Mouse (Mus musculus) CD4-positive, CD25-positive, alpha-beta regulatory T cell, adult 4 months (primary cell): ENCODE data around the gene Slc35e1. TPM values are rescaled to one million over a fixed set of nuclear protein-coding genes. Genes with fewer than 3 reads are reported as not detected.

Source experiments
- ATAC-seq: one replicate; pipeline ENCODE4 v1.8.0; 2017
- polyA plus RNA-seq, 2 experiments: library from polyadenylated mRNA; unstranded; fragments of 100-300 nt; shearing (Covaris generic); gene quantifications; one replicate each; pipeline ENCODE4 v1.2.1; 2017

Gene Slc35e1
- polyA plus RNA-seq, result 1 to 10 TPM; 6.9 to 8.8 TPM

DNA sequence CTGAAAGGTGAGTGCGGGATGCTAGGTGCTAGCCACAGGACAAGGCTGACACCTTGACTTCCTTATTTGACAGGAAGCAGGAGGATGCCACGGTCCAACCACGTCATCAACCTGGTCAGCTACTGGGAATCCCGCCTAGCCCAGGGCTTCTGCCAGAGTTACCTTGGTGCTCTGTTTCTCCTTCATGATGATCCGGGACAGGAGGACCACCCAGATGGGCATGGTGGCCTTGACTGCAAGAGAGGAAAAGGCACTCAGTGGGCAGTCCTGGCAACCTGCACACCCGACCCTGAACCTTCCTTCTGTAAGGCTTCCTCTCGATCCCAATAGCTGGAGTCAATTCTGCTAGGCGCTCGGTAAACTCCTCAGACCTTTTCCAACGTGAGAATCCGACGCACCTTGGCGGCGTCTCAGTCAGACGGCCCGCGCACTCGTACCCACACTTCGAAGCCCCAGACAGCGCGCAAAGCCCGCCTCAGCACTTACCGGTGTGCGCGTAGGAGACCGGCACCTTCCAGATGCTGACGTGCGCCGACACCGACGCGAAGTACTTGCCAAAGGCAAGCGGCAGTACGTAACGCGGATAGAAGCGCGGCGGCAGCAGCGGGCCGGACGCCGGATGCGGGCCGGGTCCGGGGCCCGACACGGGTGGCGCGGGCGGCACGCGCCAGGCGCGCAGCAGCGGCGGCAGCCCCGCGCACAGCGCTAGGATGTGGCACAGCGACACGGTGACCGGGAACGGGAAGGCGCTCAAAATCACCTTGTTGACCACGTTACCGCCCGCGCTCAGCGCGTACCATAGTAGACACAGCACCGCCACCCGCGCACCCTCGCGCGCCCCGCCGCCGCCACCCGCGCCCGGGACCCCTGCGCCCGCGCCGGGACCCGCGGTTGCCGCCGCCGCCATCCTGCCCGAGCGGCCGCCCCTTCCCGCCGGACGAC is at the start of gene Slc35e1:
Gene Slc35e1 (minus strand): TSS at position 935 of the 942 bp plus-strand sequence.
- peak; percentile 36 for ATAC-seq

- no peak for ATAC-seq
Observed at GRCm38 (mm10) chr8:72539234-72539633, 46.8 kb upstream of the Slc35e1 start.

- no peak for ATAC-seq
Observed at GRCm38 (mm10) chr8:72534888-72535287, 42.5 kb upstream of the Slc35e1 start.

GRCm38 (mm10) chr8:72532103-72532502 is 39.7 kb upstream of the Slc35e1 start:
- no peak for ATAC-seq

DNA sequence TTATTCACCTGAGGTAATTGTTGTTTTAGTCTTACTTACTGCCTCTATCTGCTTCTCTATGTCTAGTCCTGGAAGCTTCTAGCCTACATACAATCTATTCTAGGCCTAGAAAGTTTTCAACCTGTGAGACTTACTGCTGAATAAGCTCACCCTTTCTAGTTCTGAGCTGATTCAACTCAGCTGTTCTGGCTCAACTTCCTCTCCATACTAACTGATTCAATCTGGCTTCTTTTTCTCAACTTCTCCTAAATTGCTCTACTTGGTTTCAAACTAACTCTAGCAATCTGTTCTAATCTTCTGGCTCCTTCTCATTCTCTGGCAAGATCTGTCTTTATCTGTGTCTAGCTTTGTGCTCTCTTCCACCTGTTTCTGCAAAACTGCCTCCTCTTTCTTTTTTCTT is 29.5 kb upstream of the Slc35e1 start:
- no peak for ATAC-seq

GRCm38 (mm10) chr8:72517421-72517988 is 25.1 kb upstream of the Slc35e1 start:
- ATAC-seq, result no peak

DNA sequence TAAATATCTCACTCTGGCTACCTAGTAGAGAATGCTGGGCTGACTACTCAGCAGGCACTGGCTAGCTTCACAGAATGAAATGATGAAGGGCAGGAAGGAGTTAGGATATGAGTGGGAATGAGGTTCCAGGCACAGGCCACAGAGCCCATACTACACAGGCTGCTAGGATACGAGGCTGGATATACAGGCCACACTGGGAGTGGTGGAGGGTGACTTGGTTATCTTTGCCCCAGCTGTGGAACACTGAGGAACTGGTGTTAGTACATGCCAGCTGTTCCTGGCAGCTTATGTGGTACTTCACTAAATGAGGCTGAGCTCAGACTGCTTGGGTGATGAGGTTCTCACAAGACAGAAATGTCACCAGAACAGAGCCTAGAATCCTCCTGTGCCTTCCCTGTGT is 20.7 kb upstream of the Slc35e1 start:
- no peak for ATAC-seq

- no peak for ATAC-seq
Observed at GRCm38 (mm10) chr8:72512648-72513047, 20.2 kb upstream of the Slc35e1 start.

- ATAC-seq, result no peak
Observed at GRCm38 (mm10) chr8:72507505-72507904, 15.1 kb upstream of the Slc35e1 start.

GRCm38 (mm10) chr8:72504637-72505314 is 12.4 kb upstream of the Slc35e1 start:
- ATAC-seq, result no peak

GRCm38 (mm10) chr8:72504137-72504536 is 11.7 kb upstream of the Slc35e1 start:
- no peak for ATAC-seq

GRCm38 (mm10) chr8:72500521-72500931 is 8.1 kb upstream of the Slc35e1 start:
- no peak for ATAC-seq

- ATAC-seq, result no peak
Observed at GRCm38 (mm10) chr8:72499521-72500284, 7.3 kb upstream of the Slc35e1 start.

- no peak for ATAC-seq
Observed at GRCm38 (mm10) chr8:72498527-72498926, 6.1 kb upstream of the Slc35e1 start.

DNA sequence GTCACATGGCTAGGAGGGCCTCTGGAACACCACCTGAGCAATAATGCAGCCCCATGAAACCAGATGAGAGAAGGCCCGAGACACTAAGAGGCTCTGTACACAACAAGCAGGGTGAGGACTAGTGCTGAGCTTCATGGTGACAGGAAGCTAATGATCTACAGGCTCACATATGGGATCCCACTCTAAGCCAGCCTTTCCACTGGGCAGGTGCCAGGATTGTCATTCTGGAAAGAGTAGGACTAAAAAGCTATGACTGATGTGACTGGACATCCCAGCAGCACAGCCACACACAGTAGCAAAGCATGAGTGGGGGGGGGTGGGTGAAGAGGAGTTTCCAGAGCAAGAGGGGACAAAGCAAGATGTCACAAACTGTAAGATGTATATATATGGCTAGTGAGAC is 5.5 kb upstream of the Slc35e1 start:
- ATAC-seq, result no peak

DNA sequence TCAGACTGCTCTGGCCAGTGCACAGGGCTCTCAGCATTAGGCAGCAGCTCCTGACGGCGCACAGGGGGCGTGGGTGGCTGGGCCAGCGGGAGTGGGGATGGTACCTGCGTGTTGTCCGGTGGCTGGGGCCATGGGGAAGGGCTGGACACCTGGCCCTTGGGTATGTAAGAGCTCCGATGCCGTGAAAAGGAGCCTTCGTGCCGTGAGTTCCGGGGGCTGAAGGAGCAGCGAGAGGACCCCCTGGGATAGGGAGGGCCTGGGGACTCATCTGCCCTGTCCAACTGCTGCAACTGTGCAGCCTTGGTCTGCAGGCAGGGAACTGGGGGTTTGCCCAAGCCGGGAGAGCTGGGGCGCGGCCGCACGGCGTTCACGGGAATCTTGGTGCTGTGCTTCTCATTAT is 3.8 kb upstream of the Slc35e1 start:
- no peak for ATAC-seq

DNA sequence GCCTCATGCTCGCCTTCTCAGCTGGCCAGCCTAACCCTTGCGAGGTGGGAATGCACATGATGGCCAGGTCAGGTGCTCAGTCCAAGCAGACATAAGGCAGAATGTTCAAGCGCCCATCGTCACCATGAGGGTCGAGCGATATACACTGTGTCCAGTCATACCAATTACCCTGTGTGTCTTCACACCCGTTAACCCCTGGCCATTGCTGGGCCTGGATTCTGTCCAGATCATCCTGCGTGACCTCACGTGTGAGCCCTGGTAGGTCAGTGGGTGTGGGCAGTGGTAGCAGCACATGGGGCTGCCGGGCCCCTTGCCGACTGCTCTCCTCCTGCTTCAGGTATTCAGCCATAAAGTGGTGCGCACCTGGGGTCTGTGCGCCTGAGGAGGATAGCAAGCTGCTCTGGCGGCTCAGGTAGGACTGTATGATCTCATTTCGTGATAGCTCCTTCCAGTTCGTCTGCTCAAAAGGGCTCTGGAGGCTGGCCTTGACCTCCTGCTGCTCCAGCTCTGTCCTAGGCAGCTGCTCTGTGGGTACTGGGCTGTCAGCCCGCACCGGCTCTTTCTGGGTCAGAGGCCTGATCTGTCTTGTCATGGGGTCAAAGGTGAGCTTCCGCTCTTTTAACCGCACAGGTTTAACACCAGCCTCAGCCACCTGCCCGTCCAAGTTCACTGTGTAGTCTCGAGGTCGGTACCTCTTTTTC is 3.1 kb upstream of the Slc35e1 start:
- ATAC-seq, result no peak

GRCm38 (mm10) chr8:72493381-72493780 is 967 bp upstream of the Slc35e1 start:
- no peak for ATAC-seq

GRCm38 (mm10) chr8:72492622-72493081 is 238 bp upstream of the Slc35e1 start:
- peak; percentile 84 for ATAC-seq

DNA sequence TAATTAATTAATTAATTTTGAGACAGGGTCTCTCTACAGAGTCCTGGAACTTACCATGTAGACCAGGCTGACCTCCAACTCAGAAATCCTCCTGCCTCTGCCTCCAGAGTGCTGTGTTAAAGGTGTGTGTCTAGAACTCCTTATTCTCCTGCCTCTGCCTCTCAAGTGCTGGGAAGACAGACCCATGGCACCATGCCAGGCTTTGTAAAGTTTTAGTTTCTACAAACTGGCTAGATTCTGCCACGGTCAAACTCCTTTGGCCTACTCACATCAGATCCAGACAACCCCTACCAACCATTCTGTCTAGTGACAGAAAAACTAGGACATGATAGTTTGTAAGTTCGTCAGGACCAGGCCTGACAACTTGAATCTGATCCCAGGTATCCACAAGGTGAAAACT is 1.4 kb downstream of the Slc35e1 start:
- no peak for ATAC-seq

- ATAC-seq, result no peak
Observed at GRCm38 (mm10) chr8:72487014-72487413, 5.4 kb downstream of the Slc35e1 start.
